Mouse (Mus musculus): Measurements from ENCODE around the gene Clstn1. TPM values are rescaled to one million over a fixed set of nuclear protein-coding genes. Genes with fewer than 3 reads are reported as not detected.

Gene Clstn1
- polyA plus RNA-seq, 1 experiment from 2014 or later: 34.3 TPM

GRCm38 (mm10) chr4:149665016-149665691 is 78.9 kb downstream of the Clstn1 start:
- Histone ChIP-seq H3K4me1 (replicated peaks; ENCODE audit: control insufficient read depth, insufficient read depth, low read length) (no peaks in the 10 kb centered on the region), H3K4me2 (replicated peaks; ENCODE audit: low read depth) (no peak overlapping the region), H3K4me3 (ENCODE audit: low read depth, low read length) (no peak overlapping the region), H3K27me3 (replicated peaks; ENCODE audit: control insufficient read depth, insufficient read depth, low read length) (no peaks in the 10 kb centered on the region), H3K27ac (ENCODE audit: low read depth, low read length) (no peak overlapping the region), H3K9ac (ENCODE audit: low read depth, low read length) (no peak overlapping the region), H3K9me3 (ENCODE audit: control insufficient read depth) (no peaks in the 10 kb centered on the region), H3K36me3 (ENCODE audit: control insufficient read depth, insufficient read depth) (no peaks in the 10 kb centered on the region)
- no peak for ATAC-seq
- TF ChIP-seq CTCF (IDR thresholded peaks at IDR 0.05; ENCODE audit: low read depth): no peak
- WGBS: 79% methylated on average over 6 of the region's 6 CpGs

DNA sequence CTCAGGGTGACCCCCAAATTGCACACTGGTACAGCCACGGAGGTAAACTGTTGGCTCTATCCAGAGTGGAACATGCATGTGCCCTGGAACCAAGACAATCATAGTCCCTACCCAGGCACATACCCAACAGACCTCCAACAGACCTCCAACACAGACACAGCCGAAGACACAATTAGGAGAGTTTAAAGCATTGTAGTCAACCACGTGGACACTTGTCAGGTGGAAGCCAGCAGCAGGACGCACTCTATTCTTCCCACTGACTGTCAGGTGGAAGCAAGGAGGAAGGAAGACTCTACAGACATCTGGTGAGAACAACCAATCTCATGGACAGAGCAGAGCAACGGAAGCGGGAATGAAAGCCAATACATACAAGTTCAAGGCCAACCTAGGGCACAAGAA is 79.4 kb downstream of the Clstn1 start:
- Histone ChIP-seq H3K9ac (ENCODE audit: low read depth, low read length) (no peak overlapping the region), H3K36me3 (ENCODE audit: control insufficient read depth, insufficient read depth) (no peaks in the 10 kb centered on the region), H3K27me3 (replicated peaks; ENCODE audit: control insufficient read depth, insufficient read depth, low read length) (no peaks in the 10 kb centered on the region), H3K4me2 (replicated peaks; ENCODE audit: low read depth) (no peak overlapping the region), H3K4me1 (replicated peaks; ENCODE audit: control insufficient read depth, insufficient read depth, low read length) (no peaks in the 10 kb centered on the region), H3K9me3 (ENCODE audit: control insufficient read depth) (no peaks in the 10 kb centered on the region), H3K27ac (ENCODE audit: low read depth, low read length) (no peak overlapping the region), H3K4me3 (ENCODE audit: low read depth, low read length) (no peak overlapping the region)
- TF ChIP-seq CTCF (IDR thresholded peaks at IDR 0.05; ENCODE audit: low read depth): no peak
- WGBS: 87% methylated on average over 6 of the region's 6 CpGs
- no peak for ATAC-seq

DNA sequence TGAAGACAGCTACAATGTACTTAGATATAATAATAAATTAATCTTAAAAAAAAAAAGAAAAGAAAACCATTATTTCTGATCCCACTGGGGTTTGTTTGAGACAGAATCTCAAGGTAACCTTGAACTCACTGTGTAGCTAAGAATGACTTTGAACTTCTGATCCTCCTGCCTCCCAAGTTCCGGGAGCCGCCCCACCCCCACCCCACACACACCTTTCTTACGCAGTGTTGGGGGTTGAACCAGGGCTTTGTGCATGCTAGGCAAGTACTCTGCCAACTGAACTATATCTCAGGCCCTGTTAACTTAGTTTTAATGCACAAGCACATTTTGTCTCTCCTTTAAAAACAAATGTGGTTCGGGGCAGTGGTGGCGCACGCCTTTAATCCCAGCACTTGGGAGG is 84.9 kb downstream of the Clstn1 start:
- Histone ChIP-seq H3K9me3 (ENCODE audit: control insufficient read depth) (no peaks in the 10 kb centered on the region), H3K4me1 (replicated peaks; ENCODE audit: control insufficient read depth, insufficient read depth, low read length) (no peaks in the 10 kb centered on the region), H3K36me3 (ENCODE audit: control insufficient read depth, insufficient read depth) (no peaks in the 10 kb centered on the region), H3K4me3 (ENCODE audit: low read depth, low read length) (no peak overlapping the region), H3K27me3 (replicated peaks; ENCODE audit: control insufficient read depth, insufficient read depth, low read length) (peaks cover 30% of the 10 kb centered on the region), H3K4me2 (replicated peaks; ENCODE audit: low read depth) (no peak overlapping the region), H3K9ac (ENCODE audit: low read depth, low read length) (no peak overlapping the region), H3K27ac (ENCODE audit: low read depth, low read length) (no peak overlapping the region)
- 98% methylated on average over 6 of the region's 6 CpGs for WGBS
- no peak for ATAC-seq
- TF ChIP-seq CTCF (IDR thresholded peaks at IDR 0.05; ENCODE audit: low read depth): no peak

DNA sequence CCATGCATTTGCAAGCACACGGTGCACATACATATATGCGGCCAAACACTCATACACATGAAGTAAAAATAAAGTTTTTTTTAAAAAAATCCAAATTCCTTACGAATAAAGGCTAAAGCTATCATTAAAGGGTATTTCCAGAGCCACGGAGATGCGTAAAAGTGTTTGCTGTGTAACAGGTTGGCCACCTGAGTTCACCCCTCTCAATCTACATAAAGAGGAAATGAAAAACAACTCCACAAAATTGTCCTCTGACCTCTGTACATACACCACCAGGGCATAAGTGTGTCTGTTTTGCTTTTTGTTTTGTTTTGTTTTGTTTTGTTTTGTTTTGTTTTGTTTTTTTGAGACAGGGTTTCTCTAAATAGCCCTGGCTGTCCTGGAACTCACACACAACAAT is 86.5 kb downstream of the Clstn1 start:
- Histone ChIP-seq H3K4me3 (ENCODE audit: low read depth, low read length) (no peak overlapping the region), H3K9ac (ENCODE audit: low read depth, low read length) (no peak overlapping the region), H3K9me3 (ENCODE audit: control insufficient read depth) (no peaks in the 10 kb centered on the region), H3K27me3 (replicated peaks; ENCODE audit: control insufficient read depth, insufficient read depth, low read length) (peaks cover 32% of the 10 kb centered on the region), H3K4me1 (replicated peaks; ENCODE audit: control insufficient read depth, insufficient read depth, low read length) (no peaks in the 10 kb centered on the region), H3K4me2 (replicated peaks; ENCODE audit: low read depth) (no peak overlapping the region), H3K36me3 (ENCODE audit: control insufficient read depth, insufficient read depth) (no peaks in the 10 kb centered on the region), H3K27ac (ENCODE audit: low read depth, low read length) (no peak overlapping the region)
- no peak for TF ChIP-seq CTCF (IDR thresholded peaks at IDR 0.05; ENCODE audit: low read depth)
- 93% methylated on average over 5 of the region's 5 CpGs for WGBS
- ATAC-seq: no peak

- no peak for TF ChIP-seq CTCF (IDR thresholded peaks at IDR 0.05; ENCODE audit: low read depth)
- Histone ChIP-seq H3K9me3 (ENCODE audit: control insufficient read depth) (no peaks in the 10 kb centered on the region), H3K4me2 (replicated peaks; ENCODE audit: low read depth) (peak overlapping the region; percentile 87), H3K27ac (ENCODE audit: low read depth, low read length) (no peak overlapping the region), H3K4me3 (ENCODE audit: low read depth, low read length) (peak overlapping the region; percentile 51), H3K9ac (ENCODE audit: low read depth, low read length) (no peak overlapping the region), H3K36me3 (ENCODE audit: control insufficient read depth, insufficient read depth) (no peaks in the 10 kb centered on the region), H3K27me3 (replicated peaks; ENCODE audit: control insufficient read depth, insufficient read depth, low read length) (peaks cover 32% of the 10 kb centered on the region), H3K4me1 (replicated peaks; ENCODE audit: control insufficient read depth, insufficient read depth, low read length) (no peaks in the 10 kb centered on the region)
- no peak for ATAC-seq
- 15% methylated on average over 8 of the region's 8 CpGs for WGBS
Measured at GRCm38 (mm10) chr4:149674814-149675377, 88.6 kb downstream of the Clstn1 start.

DNA sequence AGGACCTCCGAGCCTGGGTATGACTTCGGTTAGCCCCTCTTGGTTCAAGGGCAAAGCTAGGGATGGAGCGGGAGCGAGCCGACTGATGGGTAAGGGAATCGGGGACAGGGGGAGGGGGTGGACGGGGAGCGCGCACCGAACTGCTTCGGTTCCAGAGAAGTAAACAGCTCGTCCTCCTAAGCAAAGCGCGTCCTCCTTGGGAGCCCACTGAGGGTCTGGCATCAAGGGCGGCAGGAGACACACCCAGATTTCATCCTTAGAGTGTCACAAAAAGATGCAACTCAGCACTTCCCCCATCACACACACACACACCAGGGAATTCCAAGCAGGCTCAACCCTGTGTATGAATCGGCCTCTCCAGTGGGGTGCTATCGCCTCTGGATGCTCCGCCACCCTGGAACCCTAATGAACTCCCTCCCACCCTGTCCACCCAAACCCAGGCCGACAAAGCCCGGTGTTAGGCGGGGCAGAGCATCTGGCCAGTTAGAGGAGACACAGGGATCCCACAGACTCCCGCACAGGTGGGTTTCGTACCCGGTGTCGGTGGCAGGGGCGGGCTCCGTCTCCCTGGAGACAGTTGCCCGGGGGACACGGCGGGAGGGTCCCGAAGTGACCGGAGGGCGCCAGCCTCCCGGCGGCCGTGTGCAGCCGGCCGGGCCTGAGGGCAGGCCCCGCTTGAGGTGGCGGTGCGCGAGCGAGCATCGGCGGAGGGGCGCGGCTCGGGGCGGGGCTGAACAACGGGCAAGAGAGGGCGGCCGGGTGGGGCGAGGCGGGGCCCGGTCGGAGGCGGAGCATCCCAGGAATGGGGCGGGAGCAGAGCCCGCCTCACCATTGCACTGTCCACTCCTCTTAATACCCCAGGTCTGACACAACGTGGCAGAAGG is 89.4 kb downstream of the Clstn1 start:
- Histone ChIP-seq H3K4me3 (ENCODE audit: low read depth, low read length) (peak overlapping the region; percentile 51), H3K4me1 (replicated peaks; ENCODE audit: control insufficient read depth, insufficient read depth, low read length) (no peaks in the 10 kb centered on the region), H3K27ac (ENCODE audit: low read depth, low read length) (no peak overlapping the region), H3K36me3 (ENCODE audit: control insufficient read depth, insufficient read depth) (no peaks in the 10 kb centered on the region), H3K4me2 (replicated peaks; ENCODE audit: low read depth) (peak overlapping the region; percentile 87), H3K9me3 (ENCODE audit: control insufficient read depth) (no peaks in the 10 kb centered on the region), H3K27me3 (replicated peaks; ENCODE audit: control insufficient read depth, insufficient read depth, low read length) (peaks cover 32% of the 10 kb centered on the region), H3K9ac (ENCODE audit: low read depth, low read length) (peak overlapping the region; percentile 40)
- peak; percentile 78 for ATAC-seq
- no peak for TF ChIP-seq CTCF (IDR thresholded peaks at IDR 0.05; ENCODE audit: low read depth)
- 3% methylated on average over 60 of the region's 60 CpGs for WGBS
